Mouse (Mus musculus) embryonic facial prominence, embryonic 10.5 days (tissue): ENCODE data around the gene Shc1. TPM values are rescaled to one million over a fixed set of nuclear protein-coding genes. Genes with fewer than 3 reads are reported as not detected.

Source experiments
- DNase-seq: peaks from one replicate; pipeline ENCODE4 v3.0.0-alpha.2; 2017; ENCODE audit warnings: low spot score
- H3K27ac ChIP-seq: fragments of 300-500 bp; sonication (generic); replicated peaks from 2 replicates; pipeline ENCODE4 v1.5.1; 2016; ENCODE audit warnings: mild to moderate bottlenecking
- H3K27me3 ChIP-seq: fragments of 300-500 bp; sonication (generic); replicated peaks from 2 replicates; pipeline ENCODE4 v1.6.1; 2016; ENCODE audit warnings: low read depth, mild to moderate bottlenecking; ENCODE audit not compliant: poor library complexity, severe bottlenecking
- H3K36me3 ChIP-seq: fragments of 300-500 bp; sonication (generic); replicated peaks from 2 replicates; pipeline ENCODE4 v1.6.1; 2016; ENCODE audit warnings: mild to moderate bottlenecking, moderate library complexity
- H3K4me1 ChIP-seq: fragments of 300-500 bp; sonication (generic); 2 replicates; pipeline ENCODE4 v1.6.1; 2016
- H3K4me3 ChIP-seq: fragments of 300-500 bp; sonication (generic); 2 replicates; pipeline ENCODE4 v1.5.1; 2016; ENCODE audit warnings: mild to moderate bottlenecking, moderate library complexity
- H3K9me3 ChIP-seq: fragments of 300-500 bp; sonication (generic); 2 replicates; pipeline ENCODE4 v1.6.1; 2016; ENCODE audit warnings: mild to moderate bottlenecking
- WGBS: fragments of 180-500 bp; shearing (Covaris S2); methylation state at CpG from one replicate; pipeline ENCODE4 v1.1.7; 2016; 5-methylcytosine and 5-hydroxymethylcytosine counted together
- polyA plus RNA-seq: library from polyadenylated mRNA; unstranded; fragments of >200 nt; fragmentation: Nextera tagmentation; extraction: Ambion mirVana; gene quantifications from 2 replicates; pipeline ENCODE4 v1.2.1, GENCODE M21; 2016

The Shc1 gene
- polyA plus RNA-seq, 1 experiment from 2014 or later, result 82.0 TPM

DNA sequence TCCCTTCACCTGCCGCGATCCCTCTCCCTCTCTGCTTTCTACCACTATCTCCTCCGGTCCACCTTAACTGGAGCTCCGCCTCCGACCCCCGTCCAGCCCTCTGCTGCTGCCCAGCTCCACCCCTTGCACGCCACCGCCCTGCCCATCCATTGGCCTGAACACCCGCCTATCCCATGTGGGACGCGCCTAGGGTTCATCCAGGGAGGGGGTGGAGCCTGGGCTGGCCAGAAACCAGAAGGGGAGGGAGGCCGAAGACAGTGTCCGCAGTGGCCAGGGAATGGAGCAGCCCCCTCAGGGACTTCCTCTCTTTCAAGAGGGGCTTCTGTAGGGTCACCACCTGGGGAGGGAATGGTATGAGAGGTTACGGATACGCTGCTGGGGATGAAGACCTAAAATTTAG, 24.6 kb upstream of the Shc1 start:
- Histone ChIP-seq H3K27me3 (peaks cover 53% of the 10 kb centered on the region), H3K9me3 (no peaks in the 10 kb centered on the region), H3K4me1 (peaks cover 79% of the 10 kb centered on the region), H3K36me3 (no peaks in the 10 kb centered on the region), H3K27ac (peak overlapping the region; percentile 86), H3K4me3 (peak overlapping the region; percentile 74)
- DNase-seq, result peak; percentile 98
- WGBS, result under 1% methylated on average over 15 of the region's 15 CpGs

DNA sequence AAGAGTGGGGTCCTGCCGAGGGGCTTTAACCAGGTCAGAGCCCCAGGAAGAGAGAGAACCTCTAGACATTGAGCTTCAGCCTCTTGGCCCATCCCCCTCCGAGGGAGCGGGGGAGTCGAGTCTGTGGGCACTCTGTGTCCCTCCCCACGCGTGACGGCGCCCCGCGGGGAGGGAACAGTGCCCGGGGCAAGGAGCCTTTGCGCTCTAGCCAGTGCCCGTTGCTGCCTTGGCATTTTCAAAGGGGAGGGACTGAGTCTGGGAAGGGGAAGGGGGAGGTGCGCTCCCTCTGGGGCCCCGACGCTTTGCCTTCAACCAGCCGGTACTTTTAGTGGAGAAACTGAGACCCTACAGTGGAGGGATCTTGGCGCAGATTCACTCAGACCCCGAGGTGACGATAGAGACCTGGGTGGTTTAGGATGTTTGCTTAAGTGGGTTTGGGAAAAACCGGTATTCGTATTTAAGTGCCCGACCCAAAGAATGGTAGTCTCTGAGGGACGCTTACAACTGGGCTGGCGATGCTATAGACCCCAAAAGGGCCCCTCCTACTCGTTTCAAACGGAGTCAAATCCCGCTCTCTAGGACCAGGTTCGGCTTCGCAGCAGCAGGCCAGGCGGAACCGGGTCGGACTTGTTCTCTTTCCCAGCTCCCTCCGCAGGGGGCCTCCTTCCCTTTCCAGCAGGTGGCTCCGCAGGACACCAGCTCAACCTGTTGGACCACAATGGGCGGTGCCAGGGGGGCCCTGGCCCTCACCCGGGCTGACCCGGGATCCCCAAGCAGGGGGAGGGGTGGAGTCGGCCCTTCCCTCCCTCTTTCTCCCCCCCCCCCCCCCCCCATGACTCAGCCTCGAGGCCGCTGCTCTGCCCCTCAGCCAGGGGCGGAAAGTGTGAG, 24.0 kb upstream of the Shc1 start, which contains the start of gene Zbtb7b:
Zbtb7b (minus strand) TSS at position 771 of the 888 bp plus-strand sequence.
- H3K27ac ChIP-seq, result peak within 1 kb of the TSS; percentile 86
- peaks cover 53% of the 10 kb centered on the region for H3K27me3 ChIP-seq
- no peaks in the 10 kb centered on the region for H3K36me3 ChIP-seq
- peak within 1 kb of the TSS; percentile 74 for H3K4me3 ChIP-seq
- DNase-seq, result peak; percentile 77
- WGBS, result under 1% methylated on average over 42 of the region's 42 CpGs
- no peaks in the 10 kb centered on the region for H3K9me3 ChIP-seq
- H3K4me1 ChIP-seq, result peaks cover 72% of the 10 kb centered on the region

DNA sequence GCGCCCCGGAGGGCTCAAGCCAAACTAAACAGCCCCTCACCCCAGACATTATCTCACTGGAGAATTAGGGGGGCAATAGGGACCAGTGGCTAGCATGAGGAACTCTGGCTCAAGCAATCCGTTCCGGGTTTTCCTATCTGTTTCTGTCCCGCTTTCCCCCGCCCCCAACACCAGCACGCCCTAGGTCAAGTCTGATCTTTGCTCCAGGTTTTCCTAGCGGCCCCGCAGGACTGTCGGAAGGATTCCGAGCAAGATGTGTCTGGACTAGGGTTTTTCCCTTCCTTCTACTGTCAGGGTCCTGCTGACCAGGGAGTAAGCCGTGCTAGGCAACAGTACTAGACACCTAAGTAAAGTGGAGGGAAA, 23.4 kb upstream of the Shc1 start:
- Histone ChIP-seq H3K36me3 (no peaks in the 10 kb centered on the region), H3K4me1 (peaks cover 71% of the 10 kb centered on the region), H3K27me3 (peaks cover 47% of the 10 kb centered on the region), H3K9me3 (no peaks in the 10 kb centered on the region), H3K4me3 (peak overlapping the region; percentile 74), H3K27ac (peak overlapping the region; percentile 86)
- DNase-seq, result peak; percentile 91
- WGBS, result under 1% methylated on average over 12 of the region's 12 CpGs

DNA sequence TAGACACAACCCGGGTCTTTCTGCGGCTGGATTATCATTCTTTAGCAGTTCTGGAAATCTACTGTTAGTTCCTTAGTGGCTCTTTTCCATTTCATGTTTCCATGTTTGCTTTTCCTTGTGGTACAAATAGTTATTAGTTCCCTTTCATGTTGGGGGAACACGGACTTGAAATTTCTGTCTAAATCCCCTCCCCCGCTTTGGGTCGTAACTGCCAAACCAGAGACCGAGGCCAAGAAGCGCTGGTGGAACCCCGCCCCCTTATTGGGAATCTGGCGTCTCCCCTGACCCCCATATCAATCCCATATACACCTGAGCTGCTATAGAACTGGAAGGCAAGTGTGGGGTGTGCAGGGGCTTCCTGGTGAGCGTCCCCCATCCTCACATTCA, 22.8 kb upstream of the Shc1 start:
- Histone ChIP-seq H3K27me3 (peaks cover 41% of the 10 kb centered on the region), H3K36me3 (peaks cover 3% of the 10 kb centered on the region; the same call in 1 of the 2 replicates), H3K9me3 (no peaks in the 10 kb centered on the region), H3K4me1 (peaks cover 66% of the 10 kb centered on the region), H3K4me3 (peak overlapping the region; percentile 74), H3K27ac (peak overlapping the region; percentile 86)
- DNase-seq, result no peak
- under 1% methylated on average over 10 of the region's 10 CpGs for WGBS

DNA sequence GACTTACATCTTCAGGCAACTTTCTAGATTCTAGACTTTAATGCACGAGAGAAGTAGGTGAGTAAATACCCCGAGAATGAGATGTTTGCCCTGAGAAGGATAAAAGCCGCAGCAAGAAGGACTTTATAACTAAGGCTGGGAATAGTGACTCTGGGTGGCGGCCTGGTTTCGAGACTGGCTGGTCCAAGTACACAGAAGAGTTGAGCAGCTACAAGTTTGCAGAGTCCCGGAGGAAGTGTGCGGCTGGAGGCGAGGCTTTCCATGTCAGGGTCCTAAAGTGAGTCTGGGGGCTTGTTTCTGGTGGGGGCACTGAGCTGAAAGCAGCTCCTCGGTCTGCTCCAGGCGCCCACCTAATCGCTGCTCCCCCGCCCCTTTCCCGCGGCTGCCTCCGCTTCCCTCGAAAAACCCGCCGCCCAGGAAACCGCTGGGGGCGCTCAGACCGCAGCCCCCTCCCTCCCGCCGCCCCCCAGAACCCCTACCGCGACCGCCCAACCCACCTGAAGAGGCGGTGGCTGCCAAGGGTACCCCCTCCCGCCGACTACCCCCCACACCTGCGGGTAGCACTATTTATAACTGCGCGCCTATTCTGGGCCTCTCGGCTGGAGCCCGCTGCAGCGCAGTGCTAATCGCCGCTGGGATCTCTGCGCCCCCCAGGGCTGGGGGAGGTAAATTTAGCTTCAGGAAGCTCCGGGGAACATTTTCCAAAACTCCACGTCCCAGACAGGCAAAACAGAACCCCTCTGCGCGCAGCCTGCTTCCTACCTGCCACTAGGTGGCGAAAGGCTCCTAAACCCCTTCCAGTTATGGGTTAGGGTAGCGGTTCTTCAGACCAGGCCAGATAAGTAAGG, 22.2 kb upstream of the Shc1 start:
- H3K9me3 ChIP-seq, result no peaks in the 10 kb centered on the region
- under 1% methylated on average over 44 of the region's 44 CpGs for WGBS
- peaks cover 35% of the 10 kb centered on the region for H3K27me3 ChIP-seq
- H3K36me3 ChIP-seq, result peaks cover 4% of the 10 kb centered on the region
- peaks cover 59% of the 10 kb centered on the region for H3K4me1 ChIP-seq
- peak overlapping the region; percentile 83 for H3K27ac ChIP-seq
- DNase-seq, result peak; percentile 83
- H3K4me3 ChIP-seq, result peak overlapping the region; percentile 74

DNA sequence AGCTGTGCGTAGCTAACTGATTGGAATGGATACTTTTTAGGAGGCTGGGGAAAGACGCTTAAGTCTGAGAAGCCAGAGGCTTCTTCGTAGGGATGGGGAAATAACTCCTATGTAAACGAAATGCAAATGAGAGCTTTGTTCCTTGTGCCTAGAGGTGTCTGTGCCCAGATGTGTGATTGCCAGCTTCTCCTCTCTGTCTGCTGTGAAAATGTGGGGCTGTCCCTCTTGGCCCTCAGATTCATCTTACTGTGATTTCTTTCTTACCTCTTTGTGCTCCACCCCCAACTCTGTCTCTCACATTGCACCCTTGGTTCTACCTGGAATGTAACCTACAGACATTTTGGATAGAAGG, 21.6 kb upstream of the Shc1 start:
- no peaks in the 10 kb centered on the region for H3K9me3 ChIP-seq
- peaks cover 53% of the 10 kb centered on the region for H3K4me1 ChIP-seq
- peaks cover 29% of the 10 kb centered on the region for H3K27me3 ChIP-seq
- peaks cover 6% of the 10 kb centered on the region for H3K36me3 ChIP-seq
- WGBS, result 2% methylated on average over 4 of the region's 4 CpGs
- peak overlapping the region; percentile 83 for H3K27ac ChIP-seq
- peak overlapping the region; percentile 74 for H3K4me3 ChIP-seq
- DNase-seq, result no peak

DNA sequence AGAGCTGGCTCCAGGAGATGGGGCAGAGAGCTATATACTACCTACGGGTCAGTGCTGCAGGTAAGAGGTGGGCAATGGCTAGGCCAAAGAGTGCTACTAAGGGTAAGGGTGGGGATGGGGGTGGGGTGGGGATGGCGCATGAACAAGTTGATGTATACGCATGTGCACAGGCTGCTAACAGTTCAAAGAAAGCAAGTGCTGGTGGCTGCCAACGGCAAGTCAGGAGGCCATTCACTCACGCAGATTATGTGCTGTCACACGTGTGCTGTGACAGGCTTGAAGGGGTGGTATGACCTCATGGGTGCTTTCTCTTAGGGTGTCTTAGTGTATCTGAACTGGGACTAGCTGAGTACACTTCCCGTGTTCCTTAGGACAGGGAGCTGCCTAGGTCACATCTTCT, 16.9 kb upstream of the Shc1 start:
- 91% methylated on average over 7 of the region's 7 CpGs for WGBS
- Histone ChIP-seq H3K9me3 (no peaks in the 10 kb centered on the region), H3K27me3 (no peaks in the 10 kb centered on the region; the same call in 1 of the 2 replicates), H3K4me3 (no peak overlapping the region), H3K27ac (no peak overlapping the region), H3K4me1 (peaks cover 6% of the 10 kb centered on the region), H3K36me3 (peaks cover 41% of the 10 kb centered on the region)
- no peak for DNase-seq

DNA sequence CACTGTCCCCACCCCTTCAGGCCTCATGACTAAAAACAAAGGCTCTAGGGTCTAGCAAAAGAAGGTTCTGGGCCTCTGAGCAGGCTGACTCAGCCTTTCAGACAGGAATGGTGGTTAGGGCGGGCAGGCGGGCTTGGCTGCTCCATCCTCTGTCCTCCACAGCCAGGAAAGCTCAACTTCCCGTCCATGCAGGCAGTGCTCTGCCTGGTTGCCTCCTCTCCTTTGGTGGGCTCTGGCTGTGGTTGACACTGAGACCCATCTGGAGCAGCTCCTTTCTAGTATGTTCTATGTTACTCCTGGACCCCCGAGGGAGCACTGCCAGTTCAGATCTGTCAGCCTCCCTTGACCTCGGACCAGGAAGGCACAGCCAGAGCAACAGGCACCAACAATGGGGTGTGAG, 15.6 kb upstream of the Shc1 start, which contains the start of gene Lenep:
Lenep (minus strand) TSS at position 101 of the 400 bp plus-strand sequence.
- 75% methylated on average over 5 of the region's 5 CpGs for WGBS
- H3K36me3 ChIP-seq, result peaks cover 52% of the 10 kb centered on the region
- no peak within 1 kb of the TSS for H3K4me3 ChIP-seq
- no peaks in the 10 kb centered on the region for H3K9me3 ChIP-seq
- H3K27me3 ChIP-seq, result no peaks in the 10 kb centered on the region
- no peak for DNase-seq
- H3K4me1 ChIP-seq, result no peaks in the 10 kb centered on the region
- no peak within 1 kb of the TSS for H3K27ac ChIP-seq

DNA sequence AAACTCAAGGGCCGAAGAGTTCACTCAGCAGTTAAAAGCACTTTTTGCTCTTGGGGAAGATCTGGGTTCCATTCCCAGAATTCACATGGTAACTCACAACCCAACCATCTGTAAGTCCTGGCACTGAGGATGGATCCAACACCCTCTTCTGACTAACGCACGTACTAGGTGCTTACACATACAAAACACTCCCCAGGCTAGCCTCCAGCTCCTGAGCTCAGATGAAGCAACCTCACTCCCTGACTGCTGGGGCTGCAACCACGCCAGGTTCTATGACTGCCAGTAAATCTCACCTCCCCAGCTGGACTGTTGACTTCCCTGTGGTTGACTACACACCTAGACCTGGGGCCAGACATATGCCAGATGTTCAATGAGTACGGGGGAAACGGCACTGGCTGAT, 11.4 kb upstream of the Shc1 start:
- no peaks in the 10 kb centered on the region for H3K9me3 ChIP-seq
- WGBS, result 93% methylated on average over 6 of the region's 6 CpGs
- H3K36me3 ChIP-seq, result peaks cover 56% of the 10 kb centered on the region
- H3K27ac ChIP-seq, result no peak overlapping the region
- DNase-seq, result no peak
- no peak overlapping the region for H3K4me3 ChIP-seq
- H3K4me1 ChIP-seq, result peaks cover 9% of the 10 kb centered on the region
- H3K27me3 ChIP-seq, result no peaks in the 10 kb centered on the region

DNA sequence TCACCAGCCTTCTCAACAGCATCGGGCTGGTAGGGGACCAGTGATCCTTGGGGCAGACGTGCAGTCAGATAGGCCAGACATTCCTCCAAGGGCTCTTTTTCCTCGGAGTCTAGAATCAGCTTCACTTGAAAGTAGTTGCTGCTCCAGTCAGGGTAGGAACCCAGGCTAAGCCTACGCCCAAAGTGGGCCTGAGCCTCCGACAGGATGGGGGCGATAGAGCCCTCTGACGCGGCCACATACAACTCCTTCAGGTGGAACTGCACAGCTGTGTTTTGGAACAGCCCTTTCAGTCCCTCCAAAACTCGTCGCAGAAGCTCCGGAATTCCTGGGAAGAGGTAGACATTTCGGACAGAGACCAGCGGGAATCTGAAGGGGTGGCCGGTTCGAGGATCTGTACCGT, 9.8 kb upstream of the Shc1 start:
- no peak for DNase-seq
- H3K36me3 ChIP-seq, result peaks cover 47% of the 10 kb centered on the region
- WGBS, result 63% methylated on average over 16 of the region's 16 CpGs
- H3K9me3 ChIP-seq, result no peaks in the 10 kb centered on the region
- H3K27me3 ChIP-seq, result no peaks in the 10 kb centered on the region
- no peak overlapping the region for H3K4me3 ChIP-seq
- no peak overlapping the region for H3K27ac ChIP-seq
- peaks cover 9% of the 10 kb centered on the region for H3K4me1 ChIP-seq

DNA sequence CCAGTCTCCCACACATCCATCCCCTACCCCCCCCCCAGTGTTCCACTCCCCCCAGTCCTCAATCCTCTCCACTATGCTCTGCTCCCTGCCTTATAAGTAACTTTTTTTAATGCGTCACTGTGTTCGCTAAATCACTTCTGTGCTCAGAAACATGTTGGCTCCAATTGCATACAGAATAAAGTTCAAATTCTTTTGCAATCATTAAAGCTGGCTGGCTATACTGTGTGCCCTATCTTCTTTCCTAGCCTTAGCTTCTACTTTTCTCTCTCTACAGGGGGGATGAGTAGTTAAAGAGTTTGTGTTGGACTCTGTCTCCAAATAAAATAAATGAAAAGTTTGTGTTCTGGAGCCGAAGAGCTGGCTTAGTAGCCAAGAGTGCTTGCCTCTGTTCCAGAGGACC, 8.5 kb upstream of the Shc1 start:
- H3K9me3 ChIP-seq, result no peaks in the 10 kb centered on the region

DNA sequence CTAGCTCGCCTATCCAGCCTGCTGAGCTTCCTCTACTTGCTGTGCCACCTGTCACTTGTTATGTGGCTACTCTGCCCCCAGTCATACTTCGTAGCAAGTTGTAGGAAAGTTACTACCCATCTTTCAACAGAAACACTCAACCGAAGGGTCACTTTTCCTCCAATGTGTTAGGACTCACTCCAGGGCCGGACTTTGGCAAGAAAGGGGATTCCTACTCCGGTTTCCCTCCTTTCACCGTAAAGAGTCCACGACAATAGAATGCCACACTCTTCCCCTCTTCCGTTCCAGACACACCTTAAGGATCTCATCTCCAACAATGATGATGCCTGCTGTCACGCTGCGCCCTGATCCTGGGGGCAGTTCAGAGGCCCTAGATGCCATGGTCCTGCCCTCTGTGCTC, 7.4 kb upstream of the Shc1 start:
- Histone ChIP-seq H3K4me3 (peak overlapping the region; percentile 62), H3K27me3 (no peaks in the 10 kb centered on the region), H3K4me1 (peaks cover 9% of the 10 kb centered on the region), H3K9me3 (no peaks in the 10 kb centered on the region), H3K36me3 (peaks cover 53% of the 10 kb centered on the region), H3K27ac (peak overlapping the region; percentile 62)
- WGBS, result 80% methylated on average over 10 of the region's 10 CpGs
- no peak for DNase-seq

More for the DNA sequence above, 8.5 kb upstream of the Shc1 start:
- WGBS, result 95% methylated on average over 3 of the region's 3 CpGs
- Histone ChIP-seq H3K4me3 (0 out of 2 replicates have a peak overlapping the region, but pooled peaks have one; percentile 3), H3K27me3 (no peaks in the 10 kb centered on the region), H3K4me1 (peaks cover 9% of the 10 kb centered on the region), H3K36me3 (peaks cover 49% of the 10 kb centered on the region), H3K27ac (no peak overlapping the region)
- DNase-seq, result no peak
